16 mouse cellular contexts compared by ENCODE assay signal in genomic region chr14:8192727-8193126, GRCm38 (mm10). TPM values are rescaled to one million over a fixed set of nuclear protein-coding genes. Genes with fewer than 3 reads are reported as not detected.
DNase-seq lines count a peak whose midpoint lies in the region; ATAC-seq and TF ChIP-seq lines count a peak whose summit lies in the region.
"Had no signal": no experiment of that assay in that cellular context is flagged by ENCODE, and none has a peak within 500 bp of the region (broad histone marks: within the 10 kb centered on the region; RNA-seq: fewer than 3 reads in every experiment).

No protein-coding gene starts in this region.

- no peak overlapping the region for H3K27ac ChIP-seq in forebrain, embryonic 16.5 days (ENCODE audit: low read length)
- H3K27ac ChIP-seq in forebrain, embryonic 14.5 days (ENCODE audit: low read depth, low read length), result no peak overlapping the region
- no peak overlapping the region for H3K27ac ChIP-seq in neural tube, embryonic 15.5 days (replicated peaks)
- H3K27ac ChIP-seq: forebrain, embryonic 13.5 days had no signal

- no peak overlapping the region for H3K4me3 ChIP-seq in forebrain, embryonic 16.5 days (replicated peaks; ENCODE audit: low read length)
- no peak overlapping the region for H3K4me3 ChIP-seq in forebrain, embryonic 14.5 days (ENCODE audit: low read depth, low read length)
- no peak overlapping the region for H3K4me3 ChIP-seq in neural tube, embryonic 15.5 days (replicated peaks)
- H3K4me3 ChIP-seq: forebrain, embryonic 13.5 days had no signal

- TF ChIP-seq CTCF in brain, embryonic 14.5 days (IDR thresholded peaks at IDR 0.05; ENCODE audit: borderline replicate concordance, extremely low read depth, insufficient read depth, insufficient read length), result no peak

- H3K9ac ChIP-seq in forebrain, embryonic 16.5 days (replicated peaks; ENCODE audit: low read depth, low read length), result no peak overlapping the region
- H3K9ac ChIP-seq in forebrain, embryonic 14.5 days (ENCODE audit: low read length), result no peak overlapping the region
- no peak overlapping the region for H3K9ac ChIP-seq in neural tube, embryonic 15.5 days (replicated peaks)
- H3K9ac ChIP-seq: forebrain, embryonic 13.5 days; forebrain, postnatal 0 days had no signal

- H3K4me1 ChIP-seq in forebrain, embryonic 16.5 days (replicated peaks; ENCODE audit: control insufficient read depth, insufficient read depth, low read length), result no peaks in the 10 kb centered on the region
- no peaks in the 10 kb centered on the region for H3K4me1 ChIP-seq in forebrain, embryonic 14.5 days (ENCODE audit: control insufficient read depth, insufficient read depth, low read length)
- no peaks in the 10 kb centered on the region for H3K4me1 ChIP-seq in neural tube, embryonic 15.5 days
- H3K4me1 ChIP-seq: forebrain, embryonic 13.5 days had no signal

- H3K36me3 ChIP-seq in forebrain, embryonic 16.5 days (ENCODE audit: control insufficient read depth, insufficient read depth), result no peaks in the 10 kb centered on the region
- no peaks in the 10 kb centered on the region for H3K36me3 ChIP-seq in forebrain, embryonic 14.5 days (ENCODE audit: control insufficient read depth, insufficient read depth, low read length)
- no peaks in the 10 kb centered on the region for H3K36me3 ChIP-seq in neural tube, embryonic 15.5 days

- no peak for TF ChIP-seq POLR2A in brain, embryonic 14.5 days (IDR thresholded peaks at IDR 0.05; ENCODE audit: borderline replicate concordance, extremely low read depth, insufficient read depth, insufficient read length, poor library complexity, severe bottlenecking)

- WGBS in forebrain, embryonic 16.5 days, result 86% methylated on average over 6 of the region's 6 CpGs
- WGBS in forebrain, embryonic 14.5 days, result 82% methylated on average over 6 of the region's 6 CpGs
- 88% methylated on average over 6 of the region's 6 CpGs for WGBS in neural tube, embryonic 15.5 days

- H3K27me3 ChIP-seq in forebrain, embryonic 16.5 days (replicated peaks; ENCODE audit: control insufficient read depth, insufficient read depth, low read length), result no peaks in the 10 kb centered on the region
- no peaks in the 10 kb centered on the region for H3K27me3 ChIP-seq in forebrain, embryonic 14.5 days (replicated peaks; ENCODE audit: control insufficient read depth, insufficient read depth, low read length)
- no peaks in the 10 kb centered on the region for H3K27me3 ChIP-seq in neural tube, embryonic 15.5 days (replicated peaks)
- H3K27me3 ChIP-seq: forebrain, embryonic 13.5 days had no signal

- intact Hi-C loops in heart, postnatal 10 days (cut with DNase I), result no loop called here

- H3K4me2 ChIP-seq in forebrain, embryonic 16.5 days (ENCODE audit: low read length), result no peak overlapping the region
- no peak overlapping the region for H3K4me2 ChIP-seq in forebrain, embryonic 14.5 days (ENCODE audit: low read length)
- no peak overlapping the region for H3K4me2 ChIP-seq in neural tube, embryonic 15.5 days
- H3K4me2 ChIP-seq: forebrain, embryonic 13.5 days had no signal

- DNase-seq in forebrain, embryonic 14.5 days (ENCODE audit: low spot score), result no peak
- peak; percentile 53 for DNase-seq in heart, adult 11 months
- DNase-seq in heart, postnatal 10 days, result no peak
- peak; percentile 46 for DNase-seq in brain, embryonic 14.5 days (ENCODE audit: low read depth)
- DNase-seq: adrenal gland, adult 2 months; adrenal gland, postnatal 10 days; adrenal gland, postnatal 25 days; cerebellum, adult 11-12 months; cerebellum, adult 2 months; cerebellum, adult 9-10 months; cerebellum, postnatal 10 days; cerebellum, postnatal 25 days; forebrain, postnatal 0 days had no signal

- peak; percentile 26; the same call in 1 of the 2 replicates for ATAC-seq in forebrain, embryonic 16.5 days
- ATAC-seq in forebrain, embryonic 14.5 days, result no peak
- ATAC-seq in neural tube, embryonic 15.5 days (ENCODE audit: low FRiP score), result no peak
- ATAC-seq: forebrain, embryonic 13.5 days; forebrain, postnatal 0 days had no signal

- no peaks in the 10 kb centered on the region for H3K9me3 ChIP-seq in forebrain, embryonic 16.5 days (ENCODE audit: control insufficient read depth, low read length)
- H3K9me3 ChIP-seq in forebrain, embryonic 14.5 days (replicated peaks; ENCODE audit: control insufficient read depth, low read length), result no peaks in the 10 kb centered on the region
- H3K9me3 ChIP-seq in neural tube, embryonic 15.5 days (replicated peaks), result no peaks in the 10 kb centered on the region
- H3K9me3 ChIP-seq: forebrain, embryonic 13.5 days had no signal

RNA-seq across cellular contexts. Expression of gene Pdhb, which starts 19.9 kb away (rescaled TPM):
- 249 and 250 TPM in 2 replicates for polyA plus RNA-seq in forebrain, embryonic 16.5 days (2015; fragmentation: Nextera tagmentation; extraction: Ambion mirVana)
- 240 and 252 TPM in 2 replicates for polyA plus RNA-seq in forebrain, embryonic 14.5 days (2014; fragmentation: Nextera tagmentation; extraction: Ambion mirVana)
- 100 to 1,000 TPM; 756 to 778 TPM for total RNA-seq in heart, postnatal 10 days (2021)
- polyA plus RNA-seq in brain, embryonic 14.5 days (2012; rRNA removed), result 158 and 181 TPM in 2 replicates
- 296 and 297 TPM in 2 replicates for polyA plus RNA-seq in neural tube, embryonic 15.5 days (2015; fragmentation: Nextera tagmentation; extraction: Ambion mirVana)

RNA-seq across cellular contexts. Expression of gene Kctd6, which starts 21.2 kb away (rescaled TPM):
- polyA plus RNA-seq in forebrain, embryonic 16.5 days (2015; fragmentation: Nextera tagmentation; extraction: Ambion mirVana), result 7.2 and 8.1 TPM in 2 replicates
- 7.0 and 8.4 TPM in 2 replicates for polyA plus RNA-seq in forebrain, embryonic 14.5 days (2014; fragmentation: Nextera tagmentation; extraction: Ambion mirVana)
- 10 to 100 TPM; 11.8 to 14.8 TPM for total RNA-seq in heart, postnatal 10 days (2021)
- 15.0 and 16.9 TPM in 2 replicates for polyA plus RNA-seq in brain, embryonic 14.5 days (2012; rRNA removed)
- polyA plus RNA-seq in neural tube, embryonic 15.5 days (2015; fragmentation: Nextera tagmentation; extraction: Ambion mirVana), result 15.1 and 22.5 TPM in 2 replicates

Comparison
In these comparisons a context has a peak if more than half of its experiments do, and no peak if none do; other contexts are left out.
1. DNase-seq: peak in heart, adult 11 months (single experiment) and brain, embryonic 14.5 days (single experiment); none in forebrain, embryonic 14.5 days (single experiment) and heart, postnatal 10 days (0 of 2).